Mouse (Mus musculus): Measurements from ENCODE around the gene Vmn2r21.
"Not testable (repeated sequence)": the region's sequence is repeated elsewhere in the genome, so short reads cannot be mapped to it uniquely, and the experiment has no call there.

Gene Vmn2r21

DNA sequence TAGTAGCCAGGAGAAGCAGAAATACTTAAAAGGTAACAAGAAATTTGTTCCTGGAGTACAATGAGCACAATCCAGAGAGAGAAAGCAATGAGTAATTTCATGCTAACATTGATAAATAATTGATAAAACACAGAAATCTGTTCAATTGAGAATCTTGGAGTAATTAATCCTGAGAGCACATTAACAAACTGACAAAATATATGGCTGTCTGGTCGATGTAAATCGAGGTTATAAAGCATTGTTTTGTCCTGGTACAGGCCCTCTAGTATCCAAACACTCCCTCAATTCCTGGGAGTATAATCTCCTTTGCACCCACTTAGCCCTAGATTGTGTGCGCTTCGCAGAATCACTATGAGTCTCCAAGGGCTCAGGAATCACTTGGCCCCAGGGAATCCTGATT is at the start of gene Vmn2r21:
Gene Vmn2r21, minus strand, starts transcription at position 101 of the 400 bp plus-strand sequence.
- DNase-seq (ENCODE audit: extremely low read depth, low read depth): not testable (repeated sequence)

DNA sequence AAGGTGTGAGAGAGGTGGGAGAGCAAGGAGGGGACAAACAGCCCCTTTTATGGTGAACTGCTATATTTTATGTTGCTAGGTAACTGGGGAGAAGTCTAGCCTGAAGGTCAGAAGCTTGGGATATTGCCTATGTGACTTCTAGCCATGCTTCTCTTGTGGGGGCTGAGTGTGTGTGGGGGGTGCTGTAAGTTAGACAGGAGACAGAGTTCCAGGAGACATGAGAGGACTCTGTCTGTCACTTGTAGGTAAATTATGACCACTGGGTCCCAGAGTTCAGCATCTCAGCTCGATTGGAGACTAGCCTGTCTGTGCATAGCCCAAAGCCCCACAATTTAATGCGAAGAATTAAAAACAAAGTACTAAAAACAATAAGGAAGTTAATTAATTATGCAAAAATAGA is 41.5 kb upstream of the Vmn2r21 start:
- DNase-seq (ENCODE audit: extremely low read depth, low read depth): not testable (repeated sequence)

DNA sequence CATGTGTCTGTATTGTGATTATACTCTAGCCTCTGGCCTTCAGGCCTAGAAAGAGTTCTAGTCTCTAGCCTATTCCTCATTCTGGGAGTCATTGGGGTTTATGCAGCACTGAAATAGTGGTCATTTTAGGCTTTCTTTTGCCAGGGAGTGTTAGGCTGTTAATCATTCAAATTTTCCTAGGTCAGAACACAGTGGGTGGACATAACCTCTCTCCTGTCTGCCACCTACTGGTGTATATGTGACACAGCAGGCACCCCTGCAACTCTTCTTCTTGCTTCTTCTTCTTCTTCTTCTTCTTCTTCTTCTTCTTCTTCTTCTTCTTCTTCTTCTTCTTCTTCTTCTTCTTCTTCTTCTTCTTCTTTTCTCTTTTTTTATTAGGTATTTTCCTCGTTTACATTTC is 6.5 kb upstream of the Vmn2r21 start:
- not testable (repeated sequence) for DNase-seq (ENCODE audit: extremely low read depth, low read depth)

DNA sequence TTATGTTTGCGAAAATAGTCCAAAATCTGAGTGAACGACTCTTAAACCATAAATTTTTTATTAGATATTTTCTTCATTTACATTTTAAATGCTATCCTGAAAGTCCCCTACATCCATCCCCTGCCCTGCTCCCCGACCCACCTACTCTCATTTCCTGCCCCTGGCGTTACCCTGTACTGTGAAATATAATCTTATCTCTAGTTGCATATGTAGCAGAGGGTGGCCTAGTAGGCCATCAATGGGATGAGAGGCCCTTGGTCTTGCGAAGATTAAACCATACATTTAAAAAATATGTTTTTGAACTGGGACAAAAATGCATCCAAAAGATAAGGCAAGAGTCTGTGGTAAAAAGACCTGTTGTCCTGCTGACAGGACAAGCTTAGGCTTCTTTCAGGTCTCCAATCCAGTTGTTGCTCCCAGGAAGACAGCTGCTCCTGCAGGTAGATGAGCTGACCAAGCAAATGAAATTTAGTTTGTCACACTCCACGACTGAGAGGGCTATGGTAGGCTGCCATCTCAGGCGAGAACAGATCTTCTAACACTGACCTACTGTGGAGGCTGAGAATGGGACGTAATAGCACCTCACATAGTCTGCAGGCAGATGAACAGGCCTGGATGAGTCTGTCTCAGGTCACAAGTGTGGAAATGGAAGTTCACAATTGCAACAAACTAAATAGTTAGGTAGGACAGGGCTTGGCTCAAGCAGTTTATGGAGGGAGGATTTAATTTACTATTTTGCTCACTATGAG is 10.8 kb downstream of the Vmn2r21 start:
- DNase-seq (ENCODE audit: extremely low read depth, low read depth): not testable (repeated sequence)

DNA sequence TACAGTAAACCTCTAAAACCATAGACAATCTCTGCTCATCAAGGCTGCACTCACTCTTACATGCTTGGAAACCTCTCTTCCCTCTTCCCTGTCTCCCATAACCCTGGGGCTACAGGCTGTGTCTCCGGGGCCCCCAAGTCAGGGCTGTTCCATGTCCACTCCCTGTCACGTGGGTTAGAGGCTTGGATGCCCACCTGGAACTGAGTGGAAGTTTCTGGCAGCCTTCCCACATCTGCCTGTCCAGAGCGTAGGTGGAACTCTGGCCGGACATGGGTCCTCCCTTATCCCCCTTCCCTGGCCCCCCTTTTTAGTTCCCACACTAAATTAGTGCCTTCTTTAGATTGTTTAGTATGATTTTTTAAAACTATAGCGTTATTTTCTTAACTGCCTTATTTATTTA is 60.2 kb downstream of the Vmn2r21 start:
- DNase-seq (ENCODE audit: extremely low read depth, low read depth): not testable (repeated sequence)

DNA sequence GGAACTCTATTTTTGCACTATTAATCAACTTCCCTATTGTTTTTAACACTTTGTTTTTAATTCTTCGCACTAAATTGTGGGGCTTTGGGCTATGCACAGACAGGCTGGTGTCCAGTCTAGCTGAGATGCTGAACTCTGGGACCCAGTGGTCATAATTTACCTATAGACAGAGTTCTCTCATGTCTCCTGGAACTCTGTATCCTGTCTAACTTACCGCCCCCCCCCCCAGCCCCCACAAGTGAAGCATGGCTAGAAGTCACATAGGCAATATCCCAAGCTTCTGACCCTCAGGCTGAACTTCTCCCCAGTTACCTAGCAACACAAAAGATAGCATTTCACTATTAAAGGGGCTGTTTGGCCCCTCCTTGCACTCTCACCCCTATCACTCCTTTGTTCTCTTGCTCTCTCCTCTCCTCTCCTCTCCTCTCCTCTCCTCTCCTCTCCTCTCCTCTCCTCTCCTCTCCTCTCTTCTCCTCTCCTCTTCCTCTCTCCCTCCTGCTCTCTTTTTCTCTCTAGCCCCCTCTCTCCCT is 60.7 kb downstream of the Vmn2r21 start:
- DNase-seq (ENCODE audit: extremely low read depth, low read depth): not testable (repeated sequence)

DNA sequence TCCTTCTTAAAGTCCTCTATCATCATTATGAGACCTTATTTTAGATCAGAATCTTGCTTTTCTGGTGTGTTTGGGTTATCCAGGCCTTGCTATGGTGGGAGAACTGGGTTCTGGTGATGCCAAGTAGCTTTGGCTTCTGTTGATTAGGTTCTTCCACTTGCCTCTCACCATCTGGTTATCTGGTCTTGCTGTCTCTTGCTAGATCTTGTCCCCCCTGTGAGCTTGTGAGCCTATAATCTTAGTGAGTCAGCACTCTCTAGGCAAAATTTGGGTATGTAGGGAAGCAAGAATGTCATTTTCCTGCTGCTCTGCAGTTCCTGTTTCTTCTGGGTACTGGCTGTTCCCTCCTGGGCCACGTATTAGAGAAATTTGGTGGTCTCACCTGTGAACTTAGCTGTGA is 64.6 kb downstream of the Vmn2r21 start:
- not testable (repeated sequence) for DNase-seq (ENCODE audit: extremely low read depth, low read depth)

Data from MEL-GATA-1-ER (cell line).